Mouse (Mus musculus) layer of hippocampus, adult 8-10 months (tissue): ENCODE results near the gene Arap2. TPM values are rescaled to one million over a fixed set of nuclear protein-coding genes. Genes with fewer than 3 reads are reported as not detected.
"Not testable (repeated sequence)": the region's sequence is repeated elsewhere in the genome, so short reads cannot be mapped to it uniquely, and the experiment has no call there.

Source experiments
- DNase-seq, 2 experiments: peaks; one replicate each; pipeline ENCODE4 v3.0.0; 2022; ENCODE audit warnings: low spot score in 2 of 2
- total RNA-seq, 4 experiments: library from RNA; stranded (reverse); gene quantifications; 2 replicates each; pipeline ENCODE4 v1.2.4; 2022

Gene Arap2
- total RNA-seq, 4 experiments from 2014 or later: 58.1 to 69.7 (median 64.1) TPM

DNA sequence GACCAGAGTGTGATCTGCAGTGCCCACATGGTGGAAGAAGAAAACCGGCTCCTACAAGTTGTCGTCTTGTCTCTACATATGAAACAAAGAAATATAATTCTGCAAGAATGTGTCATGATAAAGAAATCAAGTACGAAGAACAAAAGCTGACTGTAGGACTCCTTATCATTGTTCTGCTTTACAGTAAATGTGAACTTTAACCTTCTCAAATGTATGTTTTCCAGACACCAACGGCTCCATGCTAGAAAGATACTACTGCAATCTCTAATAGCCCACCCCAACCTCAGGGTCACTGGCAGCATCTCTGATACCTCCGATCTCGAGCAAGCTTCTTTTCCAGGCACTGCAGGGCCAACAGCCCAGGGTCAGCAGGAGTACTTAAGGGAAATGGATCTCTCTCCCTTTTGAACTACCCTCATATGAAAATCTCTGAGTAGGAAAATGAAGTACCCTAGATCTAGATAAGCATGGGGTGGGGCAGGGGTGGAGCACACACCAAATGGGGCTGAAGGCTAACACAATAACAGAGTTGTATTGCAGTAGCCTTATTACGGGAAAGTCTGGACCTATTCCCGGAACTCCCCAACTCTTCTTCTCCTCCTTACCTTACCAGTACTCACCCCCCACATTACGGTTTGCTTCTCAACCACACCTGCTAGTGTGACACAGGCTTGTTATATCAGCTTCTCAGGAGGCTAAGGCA is 22.6 kb downstream of the Arap2 start:
- DNase-seq: no peak

DNA sequence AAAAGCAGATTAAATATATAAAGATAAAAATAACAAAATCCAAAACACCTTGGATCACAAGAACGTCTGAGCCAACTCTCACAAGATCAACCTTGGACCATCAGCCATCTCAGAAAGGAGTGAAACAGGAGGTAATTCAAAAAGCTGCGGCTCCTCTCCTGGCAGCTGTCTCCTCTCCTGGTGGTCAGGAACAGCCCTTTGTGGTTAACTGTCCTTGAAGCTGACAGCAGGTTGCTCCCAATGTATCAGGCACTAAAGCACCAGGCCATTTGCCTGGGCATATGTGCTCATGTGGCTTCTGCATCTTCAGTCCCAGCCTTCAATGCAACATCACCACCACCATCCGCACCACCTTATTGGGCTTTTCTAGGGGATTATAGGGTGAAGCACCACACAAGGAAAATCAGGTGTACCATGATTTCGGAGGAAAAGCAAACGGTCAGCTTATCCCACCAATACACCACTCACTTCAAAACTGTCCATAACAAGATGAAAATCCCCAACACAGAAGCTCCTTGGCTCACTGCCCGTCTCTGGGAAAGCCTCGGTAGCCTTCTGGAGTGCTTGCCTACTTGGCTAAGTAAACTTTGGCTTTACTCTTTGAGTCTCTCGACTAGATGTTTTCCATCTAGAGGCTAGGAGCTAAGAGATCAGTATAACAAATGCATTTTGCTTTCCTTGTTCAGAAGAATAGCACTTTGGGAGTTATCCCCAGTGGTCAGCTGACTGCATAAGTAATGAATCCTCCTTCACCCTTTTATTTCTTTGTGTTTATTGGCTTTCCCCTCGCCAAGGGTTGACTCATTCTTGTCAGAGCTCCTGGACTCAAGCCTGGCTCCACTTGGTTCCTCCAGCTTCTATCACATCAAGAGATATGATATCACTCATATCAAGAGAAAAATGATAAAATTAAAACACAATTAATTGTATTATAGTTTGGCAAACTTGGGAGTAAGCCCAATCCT is 26.2 kb downstream of the Arap2 start:
- DNase-seq: no peak

DNA sequence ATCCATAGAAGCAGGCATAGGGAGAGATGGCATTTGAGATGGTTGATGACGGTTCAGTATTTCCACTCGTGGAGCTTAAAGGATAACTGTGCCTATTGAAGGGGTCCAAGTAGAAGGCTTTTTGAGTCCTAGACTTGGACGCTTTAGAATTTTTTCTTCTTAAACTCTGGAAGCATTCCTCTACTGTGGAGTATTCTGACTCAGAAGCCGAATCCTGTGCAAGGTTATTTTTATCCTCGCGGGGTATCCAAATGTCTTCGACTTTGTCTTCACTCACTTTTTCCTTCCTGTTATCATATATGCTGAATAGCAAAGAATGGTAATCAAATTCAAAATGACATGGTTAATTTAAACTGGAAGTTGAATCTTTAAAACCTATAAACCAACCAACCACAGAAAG is 35.4 kb downstream of the Arap2 start:
- DNase-seq: not testable (repeated sequence)

DNA sequence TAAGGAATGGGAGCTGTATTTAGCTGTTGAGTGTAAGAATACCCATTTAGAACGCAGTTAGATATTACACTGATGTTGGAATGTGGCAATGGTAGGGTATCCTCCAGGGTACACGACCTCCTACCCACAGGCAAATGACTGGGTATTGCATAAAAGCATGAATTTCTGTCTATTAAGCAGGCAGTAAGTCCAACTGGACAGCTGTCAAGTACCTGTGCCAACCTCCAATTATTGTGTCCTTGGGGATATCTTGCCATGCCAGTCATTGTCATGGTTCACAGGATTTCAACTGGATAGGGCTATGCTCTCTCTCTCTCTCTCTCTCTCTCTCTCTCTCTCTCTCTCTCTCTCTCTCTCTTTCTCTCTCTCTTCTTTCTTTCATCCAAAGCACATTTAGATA is 40.4 kb downstream of the Arap2 start:
- no peak for DNase-seq

DNA sequence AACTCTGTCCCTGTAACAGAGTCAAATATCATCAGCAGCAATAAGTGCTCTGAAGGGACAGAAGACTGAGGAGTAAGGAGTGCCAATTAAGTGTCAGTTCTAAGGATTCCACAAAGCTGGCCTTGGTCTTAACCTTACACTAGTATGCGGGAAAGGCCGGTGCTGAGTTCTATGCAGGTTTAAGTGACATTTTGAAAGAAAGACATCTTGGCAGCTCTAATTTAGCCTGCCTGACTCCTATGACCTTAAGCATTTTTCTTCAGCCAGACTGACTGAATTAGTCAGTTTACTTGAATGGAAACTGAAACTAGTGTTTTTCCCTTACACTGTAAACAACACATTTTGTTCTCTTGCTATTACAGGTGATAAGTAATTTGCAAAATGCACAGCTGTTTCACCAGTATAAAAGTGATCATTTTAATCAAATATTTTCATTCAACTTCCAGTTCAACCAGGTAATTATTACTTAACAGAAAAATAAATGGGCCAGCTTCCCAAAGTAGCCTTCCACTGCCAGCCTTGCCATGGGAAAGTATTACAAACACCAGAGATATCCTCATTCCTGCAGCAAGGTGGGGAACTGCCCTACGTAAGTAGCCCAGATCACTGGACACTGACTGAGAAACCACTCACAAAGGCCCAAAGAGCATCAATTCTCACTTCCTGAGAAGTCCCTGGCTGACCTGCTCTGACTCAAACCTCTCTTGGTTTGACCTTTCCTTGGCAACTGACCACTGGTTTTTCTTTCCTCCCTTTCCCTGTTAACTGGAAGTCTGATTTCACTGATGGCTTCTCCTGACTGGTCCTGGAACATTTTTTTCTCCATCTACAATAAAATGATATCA is 42.5 kb downstream of the Arap2 start:
- DNase-seq: no peak

DNA sequence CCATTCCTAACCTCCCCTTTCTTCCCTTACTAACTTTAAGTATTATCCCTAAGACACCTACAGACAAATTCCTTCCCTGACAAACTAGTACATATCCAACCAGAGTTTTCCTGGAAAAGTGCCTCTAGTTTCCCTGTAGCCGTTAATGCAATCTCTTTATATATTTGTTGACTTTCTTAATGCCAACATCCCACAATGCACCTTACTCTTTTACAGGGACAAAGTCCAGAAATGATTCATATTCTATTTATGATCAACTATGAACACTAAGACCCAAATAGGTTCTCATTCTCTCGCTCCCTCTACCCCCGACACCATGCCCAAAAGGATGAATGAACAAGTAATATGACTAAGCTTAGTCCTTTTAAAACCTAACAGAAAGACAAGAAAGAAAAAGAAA is 49.5 kb downstream of the Arap2 start:
- no peak for DNase-seq

DNA sequence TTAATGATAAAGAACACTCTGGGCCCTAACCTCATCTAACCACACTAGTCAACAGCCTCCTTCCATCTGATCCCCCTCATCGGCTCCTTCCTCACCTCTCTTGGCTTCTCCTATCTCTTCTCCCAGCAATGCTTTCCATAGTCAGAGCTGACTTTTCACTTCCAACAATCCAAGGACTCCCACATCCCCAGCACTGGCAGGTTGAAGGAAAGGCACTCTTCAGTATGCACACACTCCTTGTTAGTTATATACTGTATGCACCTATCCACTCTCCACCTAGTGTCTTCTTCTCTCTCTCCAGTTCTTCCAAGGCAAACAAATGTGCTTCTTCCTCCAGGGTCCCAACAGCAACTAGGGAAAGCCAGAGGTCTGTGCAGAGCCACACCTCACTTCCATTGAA is 50.0 kb downstream of the Arap2 start:
- DNase-seq: no peak

DNA sequence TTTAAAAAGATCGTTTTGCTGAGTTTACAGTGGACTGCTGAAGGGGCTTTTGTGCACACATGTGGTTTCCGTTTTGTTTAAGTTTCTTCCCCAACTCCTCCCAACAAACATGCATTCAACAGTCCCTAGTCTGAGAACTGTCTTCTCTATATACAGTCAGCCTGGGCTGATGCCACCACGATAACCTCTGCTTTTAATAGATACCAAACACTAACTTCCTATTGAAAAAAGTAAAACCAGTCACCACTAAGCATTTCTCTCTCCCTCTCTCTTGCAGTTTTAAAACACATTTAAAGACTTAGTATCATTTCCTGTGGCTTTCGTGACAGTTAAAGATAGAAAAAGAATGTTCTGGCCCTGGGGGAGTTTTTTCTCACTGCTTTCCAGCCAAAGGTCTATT is 50.5 kb downstream of the Arap2 start:
- no peak for DNase-seq

DNA sequence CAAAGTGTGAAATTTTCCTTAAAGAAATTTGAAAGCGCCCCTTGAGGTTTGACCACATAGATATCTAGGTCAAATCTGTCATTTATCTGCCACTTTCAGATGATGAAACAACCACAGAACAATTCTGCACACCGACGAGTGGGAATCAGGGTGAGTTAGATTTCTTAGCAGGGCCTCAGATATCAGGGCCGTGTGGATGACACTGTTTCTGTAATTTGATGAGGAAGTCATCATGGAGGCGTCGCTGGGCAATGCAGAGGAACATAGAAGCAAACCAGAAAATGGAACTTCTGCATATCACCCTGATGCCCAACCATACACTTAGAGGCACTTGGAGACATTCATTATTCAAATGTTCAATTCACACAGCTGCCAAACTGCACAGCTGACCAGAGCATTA is 55.0 kb downstream of the Arap2 start:
- no peak for DNase-seq

DNA sequence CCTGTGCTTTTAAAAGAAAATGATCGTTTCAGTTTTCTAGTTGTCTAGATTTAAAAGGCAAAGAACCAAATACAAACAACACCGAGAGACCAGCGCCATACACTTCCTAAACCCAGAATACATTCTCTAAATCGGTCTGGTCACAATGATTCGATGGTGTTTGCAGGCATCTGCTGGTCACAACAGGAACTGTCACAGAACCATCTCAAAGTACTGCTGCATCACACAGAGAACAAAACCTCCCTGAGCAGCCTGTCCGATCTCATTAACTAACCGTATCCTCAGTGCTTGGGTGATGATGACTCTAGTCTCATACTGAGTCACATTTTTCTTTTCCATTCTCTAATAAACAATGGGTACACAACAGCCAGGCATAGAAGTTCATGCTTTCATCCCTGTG is 59.1 kb downstream of the Arap2 start:
- DNase-seq: peak; percentile 52 to 67

DNA sequence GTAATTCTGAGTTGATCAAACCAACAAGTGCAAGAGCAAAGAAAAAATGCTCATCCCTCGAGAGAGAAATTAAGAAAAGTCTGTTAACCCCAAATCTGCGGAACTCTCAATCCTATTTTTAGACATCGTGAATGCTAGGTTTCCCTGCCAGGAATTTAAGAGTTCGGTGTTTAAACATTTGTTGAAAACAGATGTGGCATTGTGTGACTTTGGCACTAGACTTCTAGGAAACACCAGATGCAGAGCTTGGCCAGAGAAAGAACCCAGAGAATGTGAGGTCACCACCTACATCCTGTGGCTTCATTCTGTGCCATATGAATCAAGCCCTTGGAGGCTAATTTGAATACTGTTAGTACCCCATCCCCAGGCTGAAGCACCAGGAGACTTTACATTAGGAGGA is 76.0 kb downstream of the Arap2 start:
- no peak for DNase-seq

DNA sequence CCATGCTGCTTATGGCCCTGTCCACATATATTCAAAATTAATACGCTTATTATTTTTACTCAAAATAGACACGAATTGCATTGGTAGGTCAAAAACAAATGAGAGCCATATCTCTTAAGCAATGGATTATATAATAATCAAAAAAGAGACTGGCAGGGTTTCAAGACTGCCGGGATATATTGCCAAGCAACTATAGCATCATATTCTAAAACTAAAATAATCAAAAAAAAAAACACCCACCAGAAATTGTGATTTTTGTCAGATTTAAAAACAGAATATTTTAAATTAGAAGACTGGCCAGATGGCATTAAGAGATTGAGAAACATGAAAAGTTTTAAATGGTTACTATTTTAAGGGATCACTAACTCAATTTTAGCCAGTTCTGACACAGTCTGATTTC is 82.2 kb downstream of the Arap2 start:
- DNase-seq: no peak

DNA sequence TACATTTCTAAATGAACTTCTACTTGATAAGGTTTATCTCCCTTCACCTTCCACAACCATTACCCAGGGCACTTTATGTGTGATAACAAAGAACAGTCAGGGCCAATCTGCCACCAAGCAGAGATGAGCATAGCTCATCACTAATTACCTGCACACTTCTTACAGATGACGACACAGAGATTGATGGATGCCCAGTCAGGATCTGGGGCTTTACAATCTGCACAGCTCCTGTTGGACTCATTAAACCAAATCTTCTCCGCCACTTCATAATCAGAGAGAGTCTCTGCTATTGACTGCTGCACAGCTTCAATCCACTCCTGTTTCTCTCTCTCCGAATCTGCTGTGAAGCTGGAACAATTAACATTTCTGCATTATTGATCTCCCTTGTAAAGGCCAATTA is 82.8 kb downstream of the Arap2 start:
- DNase-seq: no peak

DNA sequence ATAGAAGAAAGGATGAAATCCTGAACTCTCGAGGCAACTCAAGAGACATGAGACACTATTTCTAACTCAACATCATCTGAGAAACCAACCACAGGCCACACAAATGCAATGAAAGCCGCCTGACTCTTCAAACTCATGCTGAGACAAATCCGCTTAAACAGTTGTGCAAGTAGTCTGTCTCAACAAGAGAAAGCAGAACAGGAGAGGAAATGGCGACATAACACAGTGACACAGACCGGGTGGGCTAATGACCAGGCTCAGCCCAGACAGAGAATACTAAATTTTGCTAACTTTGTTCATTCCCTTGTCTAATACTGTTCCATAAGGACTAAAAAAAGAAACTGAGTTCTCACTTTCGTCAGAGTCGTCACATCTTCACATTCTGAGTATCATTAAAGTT is 88.6 kb downstream of the Arap2 start:
- DNase-seq: no peak

DNA sequence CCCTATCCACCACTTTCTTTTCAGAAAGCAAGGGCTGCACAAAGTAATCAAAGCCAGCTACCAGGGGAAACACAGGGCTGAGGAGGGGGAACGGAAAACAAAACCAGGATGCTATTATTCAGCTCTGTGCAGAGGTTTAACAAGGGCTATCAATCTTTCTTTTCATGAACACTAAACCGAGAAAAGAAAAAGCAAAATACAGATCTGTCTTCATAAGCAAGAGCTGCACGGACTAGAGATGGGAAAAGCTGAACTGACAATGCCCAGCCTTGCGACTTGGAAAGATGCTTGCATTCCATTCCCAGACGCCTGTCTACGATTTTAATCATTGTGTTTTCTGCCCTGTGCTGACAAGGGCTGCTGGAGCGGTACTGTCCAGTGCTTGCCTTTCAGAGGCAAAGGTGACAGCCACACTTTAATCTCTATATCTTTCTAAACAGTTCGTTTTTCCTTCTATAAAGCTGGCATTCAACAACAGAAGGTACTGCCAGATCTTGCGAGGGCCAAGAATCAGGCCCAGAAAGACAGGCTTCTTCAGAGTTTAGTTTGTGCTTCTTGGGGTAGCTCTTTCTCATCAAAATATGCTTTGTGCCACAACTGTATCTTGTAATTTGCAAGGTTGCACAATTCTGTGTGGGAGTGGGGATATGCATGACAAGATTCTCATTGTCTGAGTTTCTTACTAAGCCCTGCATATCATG is 93.1 kb downstream of the Arap2 start:
- DNase-seq: no peak

DNA sequence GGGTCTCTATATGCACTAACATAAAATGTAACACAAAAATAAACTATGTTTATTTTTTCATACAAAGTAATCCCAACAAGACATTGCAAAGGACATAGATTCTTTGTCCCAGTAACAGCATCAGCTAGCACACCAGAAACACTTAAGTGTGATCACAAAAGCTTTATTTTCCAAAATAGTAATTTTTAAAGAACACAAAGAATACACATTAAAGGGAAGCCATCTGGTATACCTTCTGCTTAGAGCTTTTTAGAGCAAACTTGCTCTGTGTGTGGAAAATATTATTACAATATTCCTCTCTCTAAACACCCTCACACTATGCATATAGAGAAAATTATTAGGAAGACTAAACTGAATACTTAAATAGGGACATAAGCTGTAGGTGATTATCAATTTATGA is 100.6 kb downstream of the Arap2 start:
- no peak for DNase-seq

DNA sequence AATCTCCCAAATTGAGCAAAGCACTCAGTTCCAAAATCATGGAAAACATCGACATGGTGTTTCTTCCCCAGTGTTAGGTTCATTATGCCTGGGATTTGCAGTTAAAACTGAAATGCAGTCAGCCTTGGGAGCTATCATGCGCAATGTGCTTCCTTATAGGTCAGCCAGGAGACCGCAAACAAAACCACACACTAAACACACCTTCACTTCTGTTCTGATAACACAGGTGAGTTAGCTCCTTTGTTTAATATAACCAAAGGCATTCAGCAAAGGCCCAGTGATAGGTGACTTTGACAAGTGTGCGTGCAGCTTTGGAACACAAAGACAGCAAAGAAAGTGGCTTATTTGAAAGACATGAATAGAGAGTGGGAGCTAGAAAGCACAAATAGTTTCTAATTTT is 101.1 kb downstream of the Arap2 start:
- no peak for DNase-seq

DNA sequence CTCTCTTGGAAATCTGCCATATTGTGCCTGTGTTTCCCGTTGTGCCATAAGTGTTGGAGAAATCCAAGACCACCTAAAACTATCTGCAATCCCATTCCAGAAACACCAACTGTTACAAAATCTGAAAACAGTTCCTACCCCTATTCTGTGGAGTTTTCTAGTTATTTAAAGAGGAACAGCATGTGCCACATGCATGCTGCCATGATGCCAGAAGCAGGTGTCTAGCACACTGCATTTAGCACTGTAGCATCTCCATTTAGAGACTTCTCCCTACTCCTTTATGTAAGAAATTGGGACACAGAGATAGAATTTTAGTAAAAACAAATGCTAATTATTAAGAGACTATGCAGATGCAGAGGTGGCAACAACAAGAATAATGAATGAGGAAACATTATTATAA is 102.8 kb downstream of the Arap2 start:
- DNase-seq: no peak

DNA sequence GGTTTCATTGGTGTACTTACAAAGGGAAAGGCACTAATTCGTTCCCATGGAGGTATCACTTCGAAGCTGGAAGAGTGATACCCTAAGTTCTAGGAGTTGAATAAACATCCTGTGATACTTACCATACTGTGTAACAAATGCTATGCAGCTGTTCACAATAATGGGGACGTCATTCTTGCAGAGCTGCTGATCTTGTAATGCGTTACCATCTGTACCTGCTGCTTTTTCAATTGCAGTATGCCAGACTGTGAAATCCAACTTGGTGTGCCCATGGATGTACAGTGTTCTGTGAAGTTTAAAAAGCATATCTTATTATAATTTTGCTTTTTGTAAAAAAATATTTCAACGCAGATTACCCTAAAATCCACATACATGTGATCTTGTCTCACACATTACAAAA is 112.0 kb downstream of the Arap2 start:
- DNase-seq: no peak

DNA sequence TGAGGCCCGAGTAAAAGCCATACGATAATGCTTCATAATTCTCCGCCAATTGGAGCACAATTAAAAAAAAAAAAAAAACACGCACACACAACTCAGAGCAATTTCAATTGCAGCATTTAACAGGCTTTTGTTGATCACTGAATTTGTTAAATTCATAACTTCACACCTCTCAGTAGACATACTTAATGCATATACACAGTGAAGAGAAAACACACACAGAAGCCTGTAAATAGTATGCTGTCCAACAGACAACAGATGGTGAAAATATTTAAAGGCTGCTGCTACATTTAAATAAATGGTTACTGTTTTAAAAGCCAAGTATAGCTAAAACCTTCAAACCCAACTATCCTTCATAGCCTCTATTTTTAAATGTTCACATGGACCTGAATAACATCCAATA is 123.6 kb downstream of the Arap2 start:
- no peak for DNase-seq

DNA sequence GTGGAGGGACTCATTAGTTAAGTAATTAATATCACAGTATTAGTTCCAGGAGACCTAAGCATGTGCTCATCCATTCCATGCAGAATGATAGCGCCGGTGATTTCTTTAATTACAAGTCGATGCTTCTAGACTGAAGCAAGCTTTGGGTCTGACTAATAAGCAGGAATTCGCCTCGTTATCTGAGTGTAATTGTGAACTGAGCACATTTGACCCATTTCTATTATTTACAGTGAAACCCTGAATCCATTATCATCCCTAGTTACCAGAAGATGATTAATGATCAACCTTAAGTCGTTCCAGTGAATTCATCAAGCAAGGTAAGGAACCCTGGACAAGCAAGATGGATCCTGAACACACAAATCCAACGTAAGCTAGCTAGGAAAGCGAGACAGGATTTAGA is 125.5 kb downstream of the Arap2 start:
- DNase-seq: no peak
